Mouse (Mus musculus) heart, embryonic 14.5 days (tissue): Measurements from ENCODE around the gene Chst15. TPM values are rescaled to one million over a fixed set of nuclear protein-coding genes. Genes with fewer than 3 reads are reported as not detected.

Experiments used
- ATAC-seq: fragments of 200-750 bp; cut with Nextera tagmentation; 2 replicates; pipeline ENCODE4 v1.8.0; 2017; ENCODE audit warnings: low read depth, moderate TSS enrichment; ENCODE audit not compliant: insufficient number of reproducible peaks, insufficient read depth, low FRiP score
- H3K27ac ChIP-seq, 2 experiments: fragments of 200-500 bp in 1 of 2; fragments of 300-500 bp in 1 of 2; sonication (generic) in 1 of 2; replicated peaks in 1 of 2; 2 replicates each; pipeline ENCODE4 v1.5.1; 2012 to 2014; ENCODE audit warnings: low read depth in 2 of 2, low read length in 2 of 2, control low read depth in 1 of 2, mild to moderate bottlenecking in 1 of 2, mixed read lengths in 1 of 2; ENCODE audit not compliant: control insufficient read depth in 1 of 2, insufficient read depth in 1 of 2
- H3K27me3 ChIP-seq: fragments of 300-500 bp; sonication (generic); 2 replicates; pipeline ENCODE4 v1.6.1; 2014; ENCODE audit warnings: mild to moderate bottlenecking, low read length, control low read depth; ENCODE audit not compliant: control insufficient read depth, insufficient read depth
- H3K36me3 ChIP-seq: fragments of 300-500 bp; sonication (generic); 2 replicates; pipeline ENCODE4 v1.6.1; 2014; ENCODE audit warnings: mild to moderate bottlenecking, control low read depth, low read length, mixed read lengths; ENCODE audit not compliant: control insufficient read depth, insufficient read depth
- H3K4me1 ChIP-seq, 2 experiments: fragments of 200-500 bp in 1 of 2; fragments of 300-500 bp in 1 of 2; sonication (generic) in 1 of 2; 2 replicates each; pipeline ENCODE4 v1.6.1; 2012 to 2014; ENCODE audit warnings: low read length in 2 of 2, control low read depth in 1 of 2, mixed read lengths in 1 of 2; ENCODE audit not compliant: control insufficient read depth in 2 of 2, insufficient read depth in 2 of 2
- H3K4me2 ChIP-seq: fragments of 300-500 bp; sonication (generic); 2 replicates; pipeline ENCODE4 v1.6.1; 2014; ENCODE audit warnings: mild to moderate bottlenecking, low read length
- H3K4me3 ChIP-seq, 2 experiments: fragments of 200-500 bp in 1 of 2; fragments of 300-500 bp in 1 of 2; sonication (generic) in 1 of 2; 2 replicates each; pipeline ENCODE4 v1.5.1; 2012 to 2014; ENCODE audit warnings: low read length in 2 of 2, mild to moderate bottlenecking in 2 of 2, control low read depth in 1 of 2, low read depth in 1 of 2, moderate library complexity in 1 of 2; ENCODE audit not compliant: control insufficient read depth in 1 of 2, insufficient read depth in 1 of 2
- H3K9ac ChIP-seq: fragments of 300-500 bp; sonication (generic); 2 replicates; pipeline ENCODE4 v1.6.1; 2014; ENCODE audit warnings: mild to moderate bottlenecking, low read length
- H3K9me3 ChIP-seq: fragments of 300-500 bp; sonication (generic); 2 replicates; pipeline ENCODE4 v1.6.1; 2016; ENCODE audit warnings: low read length, control low read depth; ENCODE audit not compliant: control insufficient read depth
- WGBS: fragments of 180-500 bp; shearing (Covaris S2); extraction: QIAGEN DNeasy Blood & Tissue Kit; methylation state at CpG from one replicate; pipeline ENCODE4 v1.1.7; 2014; 5-methylcytosine and 5-hydroxymethylcytosine counted together
- polyA plus RNA-seq: library from polyadenylated mRNA; unstranded; fragments of >200 nt; fragmentation: Nextera tagmentation; extraction: Ambion mirVana; gene quantifications from 2 replicates; pipeline ENCODE4 v1.2.1, GENCODE M21; 2014

The Chst15 gene
- polyA plus RNA-seq, 1 experiment from 2014 or later = 3.3 TPM

DNA sequence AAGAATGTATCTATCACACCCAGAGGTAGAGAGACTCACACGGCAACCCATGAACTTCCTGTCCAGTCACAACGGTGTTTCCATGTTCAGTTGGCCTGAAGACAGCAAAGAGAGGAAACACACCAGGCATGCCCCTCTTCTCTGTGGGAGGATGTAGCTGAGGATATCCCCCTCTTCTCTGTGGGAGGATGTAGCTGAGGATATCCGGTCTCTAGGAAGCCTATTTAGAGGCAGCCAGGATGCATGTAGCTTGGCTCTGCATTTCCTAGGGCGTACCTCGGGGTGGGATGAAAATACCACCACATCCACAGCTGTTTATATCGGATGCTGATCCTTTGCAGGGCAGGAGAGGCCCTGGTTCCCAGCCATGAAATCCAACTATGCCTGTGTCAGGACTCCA, 71.3 kb downstream of the Chst15 start:
- Histone ChIP-seq H3K27ac (no peak overlapping the region), H3K9ac (no peak overlapping the region), H3K4me1 (peaks cover 2 to 3% of the 10 kb centered on the region in 2 experiments; a peak in 1 of 4 replicates), H3K9me3 (no peaks in the 10 kb centered on the region), H3K27me3 (no peaks in the 10 kb centered on the region), H3K4me3 (no peak overlapping the region), H3K4me2 (no peak overlapping the region), H3K36me3 (no peaks in the 10 kb centered on the region)
- 78% methylated on average over 6 of the region's 6 CpGs for WGBS
- no peak for ATAC-seq

- no peaks in the 10 kb centered on the region for H3K27me3 ChIP-seq
- no peak for ATAC-seq
- H3K4me3 ChIP-seq = no peak overlapping the region
- H3K4me1 ChIP-seq = peaks cover 2 to 3% of the 10 kb centered on the region in 2 experiments; a peak in 1 of 4 replicates
- H3K36me3 ChIP-seq = no peaks in the 10 kb centered on the region
- H3K9ac ChIP-seq = no peak overlapping the region
- H3K9me3 ChIP-seq = no peaks in the 10 kb centered on the region
- no peak overlapping the region for H3K4me2 ChIP-seq
- H3K27ac ChIP-seq = no peak overlapping the region
- WGBS = 77% methylated on average over 14 of the region's 14 CpGs
Observed at GRCm38 (mm10) chr7:132244637-132245036, 72.4 kb downstream of the Chst15 start.

DNA sequence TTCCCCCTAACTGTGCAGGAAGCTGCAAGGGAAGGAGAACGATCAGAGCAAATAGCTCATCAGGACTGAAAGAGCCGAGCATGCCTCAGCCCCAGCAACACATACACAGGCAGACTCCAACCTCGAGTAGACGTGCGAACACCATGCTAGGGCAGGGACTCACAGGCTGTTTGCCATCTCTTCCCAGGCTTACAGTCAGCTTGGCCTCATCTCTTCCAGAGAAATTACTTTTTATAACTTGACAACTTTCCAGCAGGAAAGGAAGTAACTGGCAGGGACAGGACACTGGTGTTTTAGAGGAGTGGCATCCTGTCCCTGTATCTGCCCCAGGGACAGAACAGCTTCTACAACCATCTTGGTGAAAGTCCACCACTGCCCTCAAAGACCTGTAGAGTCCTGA, 73.8 kb downstream of the Chst15 start:
- no peaks in the 10 kb centered on the region for H3K36me3 ChIP-seq
- no peak for ATAC-seq
- no peak overlapping the region for H3K4me3 ChIP-seq
- H3K4me1 ChIP-seq = peaks cover 2 to 3% of the 10 kb centered on the region in 2 experiments; a peak in 1 of 4 replicates
- no peaks in the 10 kb centered on the region for H3K27me3 ChIP-seq
- H3K9me3 ChIP-seq = no peaks in the 10 kb centered on the region
- H3K27ac ChIP-seq = no peak overlapping the region
- WGBS = 67% methylated on average over 5 of the region's 5 CpGs
- H3K4me2 ChIP-seq = no peak overlapping the region
- H3K9ac ChIP-seq = no peak overlapping the region

- 36% methylated on average over 4 of the region's 4 CpGs for WGBS
- no peak for ATAC-seq
Observed at GRCm38 (mm10) chr7:132242617-132243141, 74.3 kb downstream of the Chst15 start.

DNA sequence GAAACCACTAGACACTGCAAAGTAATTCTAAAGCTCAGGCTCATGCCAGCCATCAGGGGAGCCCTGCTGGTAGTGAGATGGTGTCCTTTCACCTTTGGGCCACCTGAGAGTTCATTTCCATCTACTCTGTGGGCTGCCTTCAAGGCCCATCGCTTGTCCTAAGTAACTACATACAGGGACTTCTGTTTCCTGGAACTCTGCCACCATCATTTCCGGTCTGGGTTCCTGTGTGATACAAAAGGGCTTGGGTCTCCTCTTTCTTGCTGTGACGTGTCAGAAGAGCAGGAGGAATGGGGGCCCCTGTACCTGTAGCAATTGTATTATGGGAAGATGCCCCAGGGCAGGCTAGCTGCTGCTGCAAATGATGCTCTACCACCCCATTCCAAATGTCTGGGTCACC, 78.1 kb downstream of the Chst15 start:
- Histone ChIP-seq H3K4me3 (no peak overlapping the region), H3K36me3 (no peaks in the 10 kb centered on the region), H3K27me3 (no peaks in the 10 kb centered on the region), H3K27ac (no peak overlapping the region), H3K9ac (no peak overlapping the region), H3K9me3 (no peaks in the 10 kb centered on the region), H3K4me1 (peaks cover 1 to 3% of the 10 kb centered on the region in 2 experiments; a peak in 1 of 4 replicates), H3K4me2 (no peak overlapping the region)
- no peak for ATAC-seq
- WGBS = 72% methylated on average over 3 of the region's 3 CpGs

More at GRCm38 (mm10) chr7:132242617-132243141, 74.3 kb downstream of the Chst15 start:
- no peaks in the 10 kb centered on the region for H3K27me3 ChIP-seq
- no peak overlapping the region for H3K9ac ChIP-seq
- H3K27ac ChIP-seq = no peak overlapping the region
- H3K36me3 ChIP-seq = no peaks in the 10 kb centered on the region
- no peaks in the 10 kb centered on the region for H3K9me3 ChIP-seq
- no peak overlapping the region for H3K4me3 ChIP-seq
- H3K4me2 ChIP-seq = no peak overlapping the region
- H3K4me1 ChIP-seq = peaks cover 2 to 3% of the 10 kb centered on the region in 2 experiments; a peak in 1 of 4 replicates

GRCm38 (mm10) chr7:132237191-132237590, 79.8 kb downstream of the Chst15 start:
- Histone ChIP-seq H3K36me3 (no peaks in the 10 kb centered on the region), H3K4me2 (no peak overlapping the region), H3K27ac (no peak overlapping the region), H3K4me3 (no peak overlapping the region), H3K4me1 (no peaks in the 10 kb centered on the region), H3K9me3 (no peaks in the 10 kb centered on the region), H3K9ac (no peak overlapping the region), H3K27me3 (no peaks in the 10 kb centered on the region)
- no peak for ATAC-seq
- 60% methylated on average over 4 of the region's 4 CpGs for WGBS

DNA sequence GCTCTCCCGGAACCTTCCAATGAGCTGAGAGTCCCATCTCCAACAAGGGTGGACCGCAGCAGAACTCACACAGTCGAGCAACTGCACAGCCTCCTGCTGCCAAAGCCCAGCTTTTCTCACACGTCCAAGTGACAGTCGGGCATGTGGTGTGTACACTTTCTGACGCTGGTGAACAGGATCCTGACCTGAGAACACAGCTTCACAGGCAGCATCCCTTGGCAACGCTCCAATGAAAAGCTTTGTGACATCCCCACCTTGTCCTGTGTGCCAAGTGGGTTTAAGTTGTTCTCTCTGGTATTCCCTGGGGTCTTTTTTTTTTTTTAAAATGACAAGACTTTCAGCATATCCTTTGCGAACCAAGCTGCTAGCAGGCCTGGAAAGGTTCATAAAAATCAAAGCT, 80.2 kb downstream of the Chst15 start:
- H3K27me3 ChIP-seq = no peaks in the 10 kb centered on the region
- no peak overlapping the region for H3K4me2 ChIP-seq
- no peaks in the 10 kb centered on the region for H3K36me3 ChIP-seq
- no peaks in the 10 kb centered on the region for H3K9me3 ChIP-seq
- WGBS = 69% methylated on average over 8 of the region's 8 CpGs
- no peaks in the 10 kb centered on the region for H3K4me1 ChIP-seq
- ATAC-seq = no peak
- H3K27ac ChIP-seq = no peak overlapping the region
- H3K9ac ChIP-seq = no peak overlapping the region
- no peak overlapping the region for H3K4me3 ChIP-seq

DNA sequence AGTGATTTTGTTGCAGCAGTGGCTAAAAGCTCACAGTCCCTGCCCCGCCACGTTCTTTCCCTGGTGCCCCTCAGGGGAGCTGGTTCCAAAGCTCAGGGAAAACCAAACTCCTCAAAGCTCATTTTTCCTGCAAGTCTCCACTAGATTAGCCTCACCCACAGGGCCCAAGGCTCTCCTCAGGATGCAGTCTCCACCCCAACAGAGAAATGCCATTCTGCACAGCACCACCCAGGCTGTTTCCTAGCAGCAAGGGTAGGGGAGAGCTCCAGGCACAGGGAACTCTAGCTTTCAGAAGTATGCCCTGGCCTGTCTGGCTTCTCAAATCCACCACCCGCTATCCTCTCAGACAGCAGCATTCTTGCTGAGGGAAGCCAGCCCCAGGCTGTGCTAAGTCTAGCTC, 82.8 kb downstream of the Chst15 start:
- 67% methylated on average over 3 of the region's 3 CpGs for WGBS
- no peak overlapping the region for H3K27ac ChIP-seq
- no peak for ATAC-seq
- H3K36me3 ChIP-seq = no peaks in the 10 kb centered on the region
- no peaks in the 10 kb centered on the region for H3K4me1 ChIP-seq
- no peaks in the 10 kb centered on the region for H3K9me3 ChIP-seq
- H3K4me3 ChIP-seq = no peak overlapping the region
- no peak overlapping the region for H3K9ac ChIP-seq
- no peaks in the 10 kb centered on the region for H3K27me3 ChIP-seq
- no peak overlapping the region for H3K4me2 ChIP-seq
